Comparison of ENCODE assay signal across 11 mouse cellular contexts in genomic region chr13:36086608-36087391, GRCm38 (mm10). TPM values are rescaled to one million over a fixed set of nuclear protein-coding genes. Genes with fewer than 3 reads are reported as not detected.
DNase-seq lines count a peak whose midpoint lies in the region; ATAC-seq lines count a peak whose summit lies in the region.
"Had no signal": no experiment of that assay in that cellular context is flagged by ENCODE, and none has a peak within 500 bp of the region (broad histone marks: within the 10 kb centered on the region; RNA-seq: fewer than 3 reads in every experiment).

No protein-coding gene starts in this region.

- peak; percentile 72 for ATAC-seq in granulocyte monocyte progenitor cell, adult 5-6 weeks (replicated peaks; ENCODE audit: poor library complexity, severe bottlenecking)
- 0 out of 2 replicates have a peak, but pooled peaks have one; percentile 34 for ATAC-seq in megakaryocyte, adult 5-6 weeks (ENCODE audit: poor library complexity, severe bottlenecking)
- ATAC-seq in neural tube, embryonic 15.5 days (ENCODE audit: low FRiP score): no peak

- intact Hi-C loops in heart, postnatal 25 days (cut with DNase I): no loop called here

- no peak overlapping the region for H3K9ac ChIP-seq in neural tube, embryonic 15.5 days (replicated peaks)

- H3K4me1 ChIP-seq in neural tube, embryonic 15.5 days: peaks cover 5% of the 10 kb centered on the region; the same call in 1 of the 2 replicates

- WGBS in neural tube, embryonic 15.5 days: 92% methylated on average over 5 of the region's 5 CpGs

- H3K4me3 ChIP-seq in neural tube, embryonic 15.5 days (replicated peaks): no peak overlapping the region
- H3K4me3 ChIP-seq: gastrocnemius, adult 2 months; left cerebral cortex, adult 2 months had no signal

- H3K27me3 ChIP-seq in neural tube, embryonic 15.5 days (replicated peaks): no peaks in the 10 kb centered on the region
- H3K27me3 ChIP-seq: CH12.LX had no signal

- no peaks in the 10 kb centered on the region for H3K9me3 ChIP-seq in neural tube, embryonic 15.5 days (replicated peaks)

- no peak overlapping the region for H3K4me2 ChIP-seq in neural tube, embryonic 15.5 days

- peak; percentile 21 for DNase-seq in heart, adult 8-10 months (ENCODE audit: low spot score)
- no peak for DNase-seq in heart, postnatal 25 days (ENCODE audit: low spot score)
- DNase-seq in MN1 (ENCODE audit: low spot score): peak; percentile 50
- DNase-seq in layer of hippocampus, adult 9-10 months (ENCODE audit: low spot score): no peak
- DNase-seq in gastrocnemius, adult 18-20 months (ENCODE audit: low spot score): no peak
- DNase-seq: gastrocnemius, adult 2 months had no signal

- H3K36me3 ChIP-seq in neural tube, embryonic 15.5 days: peaks cover 9% of the 10 kb centered on the region; the same call in 1 of the 2 replicates

- no peak overlapping the region for H3K27ac ChIP-seq in neural tube, embryonic 15.5 days (replicated peaks)
- H3K27ac ChIP-seq: gastrocnemius, adult 2 months; left cerebral cortex, adult 2 months had no signal

RNA-seq across cellular contexts. Expression of gene Fars2, which starts 30.4 kb away (rescaled TPM):
- total RNA-seq in heart, adult 8-10 months (2022): 10 to 100 TPM; 85.3 to 90.4 (median 87.3) TPM
- total RNA-seq in heart, postnatal 25 days (2021): 10 to 100 TPM; 70.4 to 76.9 TPM
- total RNA-seq in granulocyte monocyte progenitor cell, adult 5-6 weeks (2014; fragmentation: Nextera tagmentation): 35.2 and 40.0 TPM in 2 replicates
- total RNA-seq in granulocyte monocyte progenitor cell, adult 5-6 weeks (2017): 57.4 and 64.2 TPM in 2 replicates
- total RNA-seq in megakaryocyte, adult 5-6 weeks (2015): 20.9 and 24.7 TPM in 2 replicates
- total RNA-seq in megakaryocyte, adult 5-6 weeks (2017): 28.4 and 30.8 TPM in 2 replicates
- polyA plus RNA-seq in neural tube, embryonic 15.5 days (2015; fragmentation: Nextera tagmentation; extraction: Ambion mirVana): 24.6 and 33.3 TPM in 2 replicates
- 10 to 100 TPM; 34.7 to 36.1 TPM for total RNA-seq in gastrocnemius, adult 18-20 months (2021)

RNA-seq across cellular contexts. Expression of gene Lyrm4, which starts 30.5 kb away (rescaled TPM):
- total RNA-seq in heart, adult 8-10 months (2022): 10 to 100 TPM; 11.5 to 13.0 (median 11.9) TPM
- total RNA-seq in heart, postnatal 25 days (2021): 10 to 100 TPM in 1 of 2 experiments, 1 to 10 TPM in 1; 8.3 to 10.2 TPM
- total RNA-seq in granulocyte monocyte progenitor cell, adult 5-6 weeks (2014; fragmentation: Nextera tagmentation): 5.1 and 8.1 TPM in 2 replicates
- 10.8 and 13.7 TPM in 2 replicates for total RNA-seq in granulocyte monocyte progenitor cell, adult 5-6 weeks (2017)
- 7.8 and 9.0 TPM in 2 replicates for total RNA-seq in megakaryocyte, adult 5-6 weeks (2015)
- 4.8 and 8.3 TPM in 2 replicates for total RNA-seq in megakaryocyte, adult 5-6 weeks (2017)
- 35.7 and 41.8 TPM in 2 replicates for polyA plus RNA-seq in neural tube, embryonic 15.5 days (2015; fragmentation: Nextera tagmentation; extraction: Ambion mirVana)
- 1 to 10 TPM; 6.8 to 6.9 TPM for total RNA-seq in gastrocnemius, adult 18-20 months (2021)

Comparison
In these comparisons a context has a peak if more than half of its experiments do, and no peak if none do; other contexts are left out.
1. DNase-seq: peak in heart, adult 8-10 months (single experiment) and MN1 (single experiment); none in heart, postnatal 25 days (single experiment), layer of hippocampus, adult 9-10 months (single experiment) and gastrocnemius, adult 18-20 months (single experiment).